Comparison of ENCODE assay signal across 8 mouse cellular contexts in genomic region chr9:87730271-87730960, GRCm38 (mm10). TPM values are rescaled to one million over a fixed set of nuclear protein-coding genes. Genes with fewer than 3 reads are reported as not detected.
DNase-seq lines count a peak whose midpoint lies in the region; ATAC-seq and TF ChIP-seq lines count a peak whose summit lies in the region.

No protein-coding gene starts in this region.

- peak overlapping the region; percentile 90 for H3K9ac ChIP-seq in heart, embryonic 14.5 days (ENCODE audit: low read length)
- peak overlapping the region; percentile 97 for H3K9ac ChIP-seq in limb, embryonic 14.5 days (ENCODE audit: low read depth, low read length, severe bottlenecking)

- H3K9me3 ChIP-seq in heart, embryonic 14.5 days (ENCODE audit: control insufficient read depth, low read length) = no peaks in the 10 kb centered on the region
- H3K9me3 ChIP-seq in limb, embryonic 14.5 days (ENCODE audit: control insufficient read depth, low read length) = no peaks in the 10 kb centered on the region

- peak; percentile 38 for ATAC-seq in frontal cortex, adult (ENCODE audit: low TSS enrichment)
- peak; percentile 19; the same call in 1 of the 2 replicates for ATAC-seq in heart, embryonic 14.5 days (ENCODE audit: insufficient number of reproducible peaks, insufficient read depth, low FRiP score, low read depth)
- peak; percentile 31 for ATAC-seq in limb, embryonic 14.5 days (ENCODE audit: low FRiP score, low read depth)

- peaks cover 26% of the 10 kb centered on the region for H3K27me3 ChIP-seq in heart, embryonic 14.5 days (ENCODE audit: control insufficient read depth, insufficient read depth, low read length)
- H3K27me3 ChIP-seq in limb, embryonic 14.5 days (ENCODE audit: control insufficient read depth, insufficient read depth, low read length) = peaks cover 40% of the 10 kb centered on the region

- peak overlapping the region; percentile 68 to 80 for H3K4me3 ChIP-seq in heart, embryonic 14.5 days (ENCODE audit: control insufficient read depth in 1 of 2, insufficient read depth in 1 of 2, low read depth in 1 of 2, low read length in 2 of 2)
- H3K4me3 ChIP-seq in limb, embryonic 14.5 days (replicated peaks; ENCODE audit: low read length) = peak overlapping the region; percentile 80
- H3K4me3 ChIP-seq in olfactory bulb, adult 2 months (ENCODE audit: insufficient read depth, low read depth, low read length) = peak overlapping the region; percentile 33

- TF ChIP-seq POLR2A in limb, embryonic 14.5 days (IDR thresholded peaks at IDR 0.05; ENCODE audit: borderline replicate concordance, extremely low read depth, insufficient read depth, insufficient read length) = no peak
- no peak for TF ChIP-seq POLR2A in olfactory bulb, adult 2 months (IDR thresholded peaks at IDR 0.05; ENCODE audit: insufficient read depth, low read depth, low read length)

- H3K36me3 ChIP-seq in heart, embryonic 14.5 days (ENCODE audit: control insufficient read depth, insufficient read depth, low read length) = peaks cover 5% of the 10 kb centered on the region; the same call in 1 of the 2 replicates
- H3K36me3 ChIP-seq in limb, embryonic 14.5 days (ENCODE audit: control insufficient read depth, insufficient read depth, low read length) = peaks cover 3% of the 10 kb centered on the region; the same call in 1 of the 2 replicates

- DNase-seq in frontal cortex, postnatal 25 days (ENCODE audit: low spot score in 2 of 2) = no peak
- DNase-seq in urinary bladder, postnatal 14 days (ENCODE audit: low spot score) = peak; percentile 26
- no peak for DNase-seq in urinary bladder, adult 18-20 months (ENCODE audit: low spot score in 2 of 2)
- DNase-seq in limb, embryonic 14.5 days (ENCODE audit: low spot score) = no peak
- no peak for DNase-seq in natural killer cell, adult 2 months (ENCODE audit: low spot score in 2 of 2)

- TF ChIP-seq CTCF in olfactory bulb, adult 2 months (IDR thresholded peaks at IDR 0.05; ENCODE audit: insufficient read depth, low read depth, low read length) = no peak

- H3K27ac ChIP-seq in heart, embryonic 14.5 days (replicated peaks in 1 of 2; ENCODE audit: control insufficient read depth in 1 of 2, insufficient read depth in 1 of 2, low read depth in 2 of 2, low read length in 2 of 2) = peak overlapping the region; percentile 86 to 88
- peak overlapping the region; percentile 93 for H3K27ac ChIP-seq in limb, embryonic 14.5 days (replicated peaks; ENCODE audit: low read depth, low read length)
- no peak overlapping the region for H3K27ac ChIP-seq in olfactory bulb, adult 2 months (ENCODE audit: insufficient read depth, low read depth, low read length)

- H3K4me2 ChIP-seq in heart, embryonic 14.5 days (ENCODE audit: low read length) = peak overlapping the region; percentile 64
- H3K4me2 ChIP-seq in limb, embryonic 14.5 days (replicated peaks; ENCODE audit: low read depth, low read length, severe bottlenecking) = peak overlapping the region; percentile 77

- H3K4me1 ChIP-seq in heart, embryonic 14.5 days (ENCODE audit: control insufficient read depth in 2 of 2, insufficient read depth in 2 of 2, low read length in 2 of 2) = peaks cover 3 to 4% of the 10 kb centered on the region in 2 experiments; a peak in 2 of 4 replicates
- H3K4me1 ChIP-seq in limb, embryonic 14.5 days (ENCODE audit: control insufficient read depth, insufficient read depth, low read length) = peaks cover 12% of the 10 kb centered on the region; the same call in 1 of the 2 replicates
- peaks cover 12% of the 10 kb centered on the region for H3K4me1 ChIP-seq in olfactory bulb, adult 2 months (ENCODE audit: control insufficient read depth, insufficient read depth, low read length)

- WGBS in heart, embryonic 14.5 days = under 1% methylated on average over 75 of the region's 91 CpGs
- 0% methylated on average over 49 of the region's 91 CpGs for WGBS in limb, embryonic 14.5 days
- 1% methylated on average over 91 of the region's 91 CpGs for WGBS in olfactory bulb, adult 2 months

RNA-seq across cellular contexts. Expression of gene Tbx18, which starts 0.6 kb away (rescaled TPM):
- 11.6 and 13.2 TPM in 2 replicates for polyA plus RNA-seq in heart, embryonic 14.5 days (2014; fragmentation: Nextera tagmentation; extraction: Ambion mirVana)
- 30.8 and 37.8 TPM in 2 replicates for polyA plus RNA-seq in limb, embryonic 14.5 days (2012; rRNA removed)
- 15.6 and 19.7 TPM in 2 replicates for polyA plus RNA-seq in limb, embryonic 14.5 days (2014; fragmentation: Nextera tagmentation; extraction: Ambion mirVana)
- polyA plus RNA-seq in olfactory bulb, adult 2 months (2012; ENCODE audit: insufficient read depth, insufficient read length, low replicate concordance, missing spikeins) = not detected in 2 replicates

Comparison
In these comparisons a context has a peak if more than half of its experiments do, and no peak if none do; other contexts are left out.
1. RNA of gene Tbx18, which starts 0.6 kb away (polyA plus RNA-seq): 15.6 to 37.8 TPM in limb, embryonic 14.5 days and 11.6 to 13.2 TPM in heart, embryonic 14.5 days; not detected in olfactory bulb, adult 2 months; every median in the first group is over 10 times any median in the second.
2. Peak in every context shown above with its lines, with median percentiles within 50 percentile points of each other: ATAC-seq and H3K4me3 ChIP-seq.